Mouse (Mus musculus) heart, adult 18-20 months (tissue): ENCODE data around the gene Creb3l1. TPM values are rescaled to one million over a fixed set of nuclear protein-coding genes. Genes with fewer than 3 reads are reported as not detected.
A peak's percentile ranks its signal among the peaks of the same experiment; 100 is the strongest.

Experiments used
- DNase-seq, 2 experiments: peaks; one replicate each; pipeline ENCODE4 v3.0.0; 2021 to 2022; ENCODE audit warnings: mixed read lengths in 1 of 2
- total RNA-seq, 2 experiments: library from RNA; stranded (reverse); gene quantifications; 2 replicates each; pipeline ENCODE4 v1.2.3; 2021

The Creb3l1 gene
- total RNA-seq, 2 experiments from 2014 or later = 4.3 to 6.5 TPM

- DNase-seq = no peak
These were observed 59.6 kb downstream of the Creb3l1 start for GRCm38 (mm10) chr2:91964610-91965204.

GRCm38 (mm10) chr2:91963443-91963932, 60.8 kb downstream of the Creb3l1 start:
- peak; percentile 97 for DNase-seq

GRCm38 (mm10) chr2:91962864-91963401, 61.4 kb downstream of the Creb3l1 start:
- DNase-seq = peak in 1 of 2 experiments; percentile 37

GRCm38 (mm10) chr2:91961901-91962761, 62.2 kb downstream of the Creb3l1 start:
- DNase-seq = no peak

- no peak for DNase-seq
These were observed 63.8 kb downstream of the Creb3l1 start for GRCm38 (mm10) chr2:91960459-91960858.

- no peak for DNase-seq
These were observed 64.5 kb downstream of the Creb3l1 start for GRCm38 (mm10) chr2:91959544-91960410.

GRCm38 (mm10) chr2:91958701-91959457, 65.4 kb downstream of the Creb3l1 start:
- DNase-seq = peak; percentile 60 to 73

GRCm38 (mm10) chr2:91958049-91958448, 66.3 kb downstream of the Creb3l1 start:
- DNase-seq = no peak

- DNase-seq = no peak
These were observed 67.2 kb downstream of the Creb3l1 start for GRCm38 (mm10) chr2:91957096-91957495.

GRCm38 (mm10) chr2:91955875-91956274, 68.4 kb downstream of the Creb3l1 start:
- DNase-seq = no peak

- no peak for DNase-seq
These were observed 69.1 kb downstream of the Creb3l1 start for GRCm38 (mm10) chr2:91955121-91955591.

GRCm38 (mm10) chr2:91953825-91954224, 70.5 kb downstream of the Creb3l1 start:
- DNase-seq = peak; percentile 88 to 93

GRCm38 (mm10) chr2:91950275-91951085, 73.8 kb downstream of the Creb3l1 start:
- DNase-seq = peak; percentile 67 to 79

GRCm38 (mm10) chr2:91949411-91950274, 74.7 kb downstream of the Creb3l1 start:
- DNase-seq = peak; percentile 72 to 76

- no peak for DNase-seq
These were observed 75.5 kb downstream of the Creb3l1 start for GRCm38 (mm10) chr2:91948792-91949241.

GRCm38 (mm10) chr2:91948151-91948509, 76.2 kb downstream of the Creb3l1 start:
- peak; percentile 56 to 68 for DNase-seq

- peak; percentile 53 to 61 for DNase-seq
These were observed 76.7 kb downstream of the Creb3l1 start for GRCm38 (mm10) chr2:91947397-91948150.

GRCm38 (mm10) chr2:91946836-91947235, 77.5 kb downstream of the Creb3l1 start:
- DNase-seq = peak; percentile 66 to 70
